Mouse (Mus musculus) E14TG2a.4 (cell line): ENCODE results near the gene Map7.

Experiments
- CTCF ChIP-seq: conservative IDR thresholded peaks from 2 replicates; pipeline ENCODE4 v1.5.1; 2014; ENCODE audit warnings: low read length
- NANOG ChIP-seq: IDR thresholded peaks from 2 replicates; pipeline ENCODE4 v1.6.1; 2014; ENCODE audit warnings: borderline replicate concordance, low read length, mixed read lengths

DNA sequence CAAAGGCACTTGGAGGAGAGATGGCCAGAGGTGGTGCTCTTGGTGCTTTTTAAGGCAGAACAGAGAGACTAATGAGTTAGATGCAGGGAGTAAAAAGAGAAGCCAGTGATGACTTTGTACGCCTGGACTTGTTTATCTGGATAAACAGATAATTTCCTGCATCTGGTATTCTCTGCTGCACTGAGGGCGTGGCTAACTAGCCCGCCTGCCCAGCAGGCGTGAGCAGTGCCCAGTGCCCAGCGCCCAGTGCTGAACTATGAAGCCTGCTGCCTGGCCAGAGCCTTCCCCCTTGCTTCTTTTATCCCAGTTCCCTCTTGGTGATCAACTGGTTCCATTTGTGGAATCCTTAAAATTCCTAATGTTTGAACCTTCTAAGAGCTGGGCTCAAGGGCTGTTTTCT lies 81.8 kb downstream of the Map7 start:
- TF ChIP-seq CTCF = no peak
- TF ChIP-seq NANOG = no peak
